Mouse (Mus musculus): ENCODE results near the gene Galt. TPM values are rescaled to one million over a fixed set of nuclear protein-coding genes. Genes with fewer than 3 reads are reported as not detected.

The Galt gene
- polyA plus RNA-seq, 1 experiment from 2014 or later = 27.4 TPM

DNA sequence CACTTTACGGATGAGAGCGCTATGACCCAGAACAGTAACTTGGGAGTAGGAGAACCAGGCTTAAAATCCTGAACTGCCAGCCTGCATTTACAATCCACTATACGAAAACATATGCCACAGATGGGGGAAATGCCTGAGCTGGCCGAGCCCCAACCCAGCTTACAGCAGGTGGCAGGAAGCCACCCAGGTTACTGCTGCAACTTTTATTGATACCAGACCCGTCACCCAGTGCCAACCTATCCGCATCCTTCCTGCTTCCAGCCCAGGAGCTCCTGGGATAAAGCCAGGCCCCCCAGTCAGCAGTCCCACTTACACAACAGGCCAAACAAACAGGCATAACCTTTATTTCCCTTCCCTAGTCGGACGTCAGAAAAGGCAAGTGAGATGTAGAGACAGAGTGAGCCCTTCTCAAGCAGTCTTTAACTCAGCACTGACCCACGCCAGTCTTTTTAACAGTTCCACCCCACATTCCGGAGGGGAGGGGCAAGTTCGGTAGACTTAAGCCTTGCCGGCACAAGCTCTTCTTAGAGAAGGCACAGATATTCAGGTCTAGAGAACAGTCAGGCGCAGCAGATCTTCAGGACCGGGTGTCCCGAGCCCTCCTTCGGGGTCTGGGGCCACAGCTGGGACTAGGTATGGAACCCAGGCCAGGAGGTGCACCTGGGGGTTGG lies 43.2 kb upstream of the Galt start:
- no peaks in the 10 kb centered on the region for H3K9me3 ChIP-seq (ENCODE audit: control insufficient read depth, low read length)
- no peaks in the 10 kb centered on the region; the same call in 1 of the 2 replicates for H3K36me3 ChIP-seq (ENCODE audit: control insufficient read depth, insufficient read depth, low read length)
- no peaks in the 10 kb centered on the region for H3K27me3 ChIP-seq (ENCODE audit: control insufficient read depth, insufficient read depth, low read length)
- no peak overlapping the region for H3K27ac ChIP-seq (replicated peaks)
- ATAC-seq (ENCODE audit: low FRiP score, low TSS enrichment) (no peak), DNase-seq (ENCODE audit: low spot score) (no peak)
- TF ChIP-seq CTCF (IDR thresholded peaks at IDR 0.05; ENCODE audit: low read depth) (no peak), EP300 (optimal IDR thresholded peaks at IDR 0.05) (no peak)
- H3K4me1 ChIP-seq (replicated peaks; ENCODE audit: control insufficient read depth, insufficient read depth) = peaks cover 8% of the 10 kb centered on the region
- H3K4me3 ChIP-seq (ENCODE audit: low read depth, low read length) = peak overlapping the region; percentile 64
- H3K9ac ChIP-seq (ENCODE audit: low read length) = peak overlapping the region; percentile 85
- peak overlapping the region; percentile 86 for H3K4me2 ChIP-seq (replicated peaks; ENCODE audit: low read depth)
- WGBS = 68% methylated on average over 16 of the region's 16 CpGs

DNA sequence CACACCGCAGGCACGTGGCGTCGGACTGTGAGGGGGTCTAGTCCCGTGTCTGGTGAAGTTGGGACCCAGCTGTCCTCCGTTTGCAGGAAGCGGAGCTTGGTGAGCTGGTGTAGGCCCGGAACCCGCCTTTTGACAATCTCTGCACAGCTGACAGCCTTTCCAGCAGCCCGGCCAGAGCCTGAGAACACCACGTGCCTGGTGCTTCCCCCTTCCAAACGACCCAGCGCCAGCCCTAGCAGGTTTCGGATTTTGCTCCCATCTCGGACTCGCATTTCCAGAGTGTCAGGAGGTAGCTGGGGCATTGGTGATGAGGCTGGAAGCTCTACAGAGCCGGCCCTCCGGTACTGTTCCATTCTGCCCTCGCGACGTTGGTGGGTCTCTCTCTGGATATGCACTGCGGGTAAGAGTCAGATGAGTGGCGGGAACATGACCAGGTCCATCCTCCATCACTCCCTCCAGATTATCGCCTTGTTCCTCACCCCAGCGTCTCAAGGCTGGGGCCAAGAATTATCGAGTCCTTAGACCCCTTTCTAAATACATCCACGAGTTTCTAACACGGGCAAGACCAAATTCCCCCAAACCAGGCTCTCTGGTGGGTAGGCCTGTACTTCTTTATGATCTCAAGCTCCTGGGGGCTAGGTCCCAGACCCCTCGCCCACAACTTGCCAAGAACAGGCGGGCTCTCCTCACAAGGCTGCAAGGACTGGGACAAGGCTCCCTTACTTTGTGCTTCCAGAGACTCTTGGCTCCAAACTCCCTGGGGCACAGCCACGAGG lies 42.4 kb upstream of the Galt start:
- H3K4me1 ChIP-seq (replicated peaks; ENCODE audit: control insufficient read depth, insufficient read depth) = peaks cover 8% of the 10 kb centered on the region
- 33% methylated on average over 31 of the region's 31 CpGs for WGBS
- peak overlapping the region; percentile 26 for H3K27ac ChIP-seq (replicated peaks)
- H3K4me3 ChIP-seq (ENCODE audit: low read depth, low read length) = peak overlapping the region; percentile 64
- H3K4me2 ChIP-seq (replicated peaks; ENCODE audit: low read depth) = peak overlapping the region; percentile 86
- H3K9me3 ChIP-seq (ENCODE audit: control insufficient read depth, low read length) = no peaks in the 10 kb centered on the region
- DNase-seq (ENCODE audit: low spot score) (no peak), ATAC-seq (ENCODE audit: low FRiP score, low TSS enrichment) (no peak; the same call in 1 of the 2 replicates)
- TF ChIP-seq CTCF (IDR thresholded peaks at IDR 0.05; ENCODE audit: low read depth) = no peak
- no peak for TF ChIP-seq EP300 (optimal IDR thresholded peaks at IDR 0.05)
- H3K27me3 ChIP-seq (ENCODE audit: control insufficient read depth, insufficient read depth, low read length) = no peaks in the 10 kb centered on the region
- peak overlapping the region; percentile 85 for H3K9ac ChIP-seq (ENCODE audit: low read length)
- peaks cover 3% of the 10 kb centered on the region for H3K36me3 ChIP-seq (ENCODE audit: control insufficient read depth, insufficient read depth, low read length)

DNA sequence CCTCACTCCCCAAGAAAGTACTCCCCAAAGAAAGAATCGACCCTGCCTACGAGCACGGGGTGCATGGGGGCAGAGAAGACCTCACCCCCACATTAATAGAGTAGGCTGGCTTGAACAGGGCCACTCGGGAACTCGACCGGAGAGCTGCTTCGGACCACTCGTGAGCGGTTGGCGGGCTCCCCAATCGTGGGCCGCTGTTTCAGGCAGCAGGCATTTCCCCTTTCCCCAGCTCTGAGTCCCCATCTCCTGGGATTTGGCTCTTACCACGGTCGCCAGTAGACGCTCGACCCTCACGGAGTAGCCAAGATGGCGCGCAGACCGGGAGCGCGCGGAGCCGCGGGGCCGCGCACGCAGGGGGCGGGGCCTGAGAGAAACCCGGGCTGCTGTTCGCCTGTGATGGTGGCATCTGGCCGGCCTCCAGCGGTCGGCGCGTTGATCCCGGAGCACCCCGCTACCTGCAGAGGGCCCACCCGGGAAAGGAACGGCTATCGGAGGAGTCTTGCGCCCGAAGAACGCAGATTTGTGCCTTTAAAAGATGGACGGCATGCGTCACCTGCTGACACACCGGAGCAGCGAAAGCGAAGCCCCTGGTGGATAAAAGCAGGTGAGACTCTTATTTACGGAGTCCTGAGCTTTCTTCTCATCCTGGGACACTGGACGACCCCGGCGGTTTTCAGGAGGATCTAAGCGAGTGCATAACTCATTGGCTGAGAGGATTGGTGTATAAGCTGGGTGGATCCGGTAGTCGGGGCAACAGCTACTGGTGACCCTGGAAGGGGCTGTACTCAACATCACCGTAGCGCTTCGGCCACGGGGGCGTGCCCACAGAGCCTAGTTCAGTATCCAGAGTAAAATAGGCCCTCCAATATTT lies 41.6 kb upstream of the Galt start, which contains the start of gene Rpp25l:
Gene Rpp25l (minus strand): TSS at position 338 of the 871 bp plus-strand sequence.
- Histone ChIP-seq H3K4me3 (ENCODE audit: low read depth, low read length) (peak within 1 kb of the TSS; percentile 64), H3K27ac (replicated peaks) (peak within 1 kb of the TSS; percentile 26), H3K27me3 (ENCODE audit: control insufficient read depth, insufficient read depth, low read length) (no peaks in the 10 kb centered on the region), H3K4me2 (replicated peaks; ENCODE audit: low read depth) (peak within 1 kb of the TSS; percentile 86), H3K4me1 (replicated peaks; ENCODE audit: control insufficient read depth, insufficient read depth) (peaks cover 8% of the 10 kb centered on the region), H3K9me3 (ENCODE audit: control insufficient read depth, low read length) (no peaks in the 10 kb centered on the region), H3K9ac (ENCODE audit: low read length) (peak within 1 kb of the TSS; percentile 85), H3K36me3 (ENCODE audit: control insufficient read depth, insufficient read depth, low read length) (peaks cover 3% of the 10 kb centered on the region)
- under 1% methylated on average over 61 of the region's 61 CpGs for WGBS
- no peak for TF ChIP-seq EP300 (optimal IDR thresholded peaks at IDR 0.05)
- peak; percentile 46 for TF ChIP-seq CTCF (IDR thresholded peaks at IDR 0.05; ENCODE audit: low read depth)
- ATAC-seq (ENCODE audit: low FRiP score, low TSS enrichment) (peak; percentile 74), DNase-seq (ENCODE audit: low spot score) (peak; percentile 88)

DNA sequence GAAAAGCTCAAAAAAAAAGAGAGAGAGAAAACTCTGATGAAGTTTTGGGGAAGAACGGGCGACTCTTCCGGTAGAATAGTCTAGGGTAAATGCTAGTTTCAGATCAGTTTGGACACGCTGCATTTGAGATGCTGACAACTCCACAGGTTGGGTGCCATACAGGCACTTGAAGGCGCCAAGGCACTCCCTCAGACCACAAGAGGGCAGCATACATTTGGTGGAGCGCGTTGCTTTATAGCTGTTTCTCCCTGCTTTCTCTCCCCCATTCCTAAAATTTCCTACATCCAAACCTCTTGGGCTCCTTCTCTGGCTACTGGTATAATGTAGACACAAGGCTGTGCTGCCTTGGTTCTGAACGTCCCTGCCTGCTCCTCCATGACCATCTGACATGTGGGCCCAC lies 40.8 kb upstream of the Galt start:
- H3K4me3 ChIP-seq (ENCODE audit: low read depth, low read length) = peak overlapping the region; percentile 64; the same call in 1 of the 2 replicates
- ATAC-seq (ENCODE audit: low FRiP score, low TSS enrichment) (0 out of 2 replicates have a peak, but pooled peaks have one; percentile 24), DNase-seq (ENCODE audit: low spot score) (peak; percentile 62)
- H3K9me3 ChIP-seq (ENCODE audit: control insufficient read depth, low read length) = no peaks in the 10 kb centered on the region
- no peak overlapping the region for H3K9ac ChIP-seq (ENCODE audit: low read length)
- H3K36me3 ChIP-seq (ENCODE audit: control insufficient read depth, insufficient read depth, low read length) = peaks cover 10% of the 10 kb centered on the region
- no peaks in the 10 kb centered on the region for H3K27me3 ChIP-seq (ENCODE audit: control insufficient read depth, insufficient read depth, low read length)
- H3K4me1 ChIP-seq (replicated peaks; ENCODE audit: control insufficient read depth, insufficient read depth) = peaks cover 8% of the 10 kb centered on the region
- H3K27ac ChIP-seq (replicated peaks) = no peak overlapping the region
- H3K4me2 ChIP-seq (replicated peaks; ENCODE audit: low read depth) = peak overlapping the region; percentile 86
- 11% methylated on average over 8 of the region's 8 CpGs for WGBS
- TF ChIP-seq EP300 (optimal IDR thresholded peaks at IDR 0.05) (no peak), CTCF (IDR thresholded peaks at IDR 0.05; ENCODE audit: low read depth) (peak; percentile 88)

DNA sequence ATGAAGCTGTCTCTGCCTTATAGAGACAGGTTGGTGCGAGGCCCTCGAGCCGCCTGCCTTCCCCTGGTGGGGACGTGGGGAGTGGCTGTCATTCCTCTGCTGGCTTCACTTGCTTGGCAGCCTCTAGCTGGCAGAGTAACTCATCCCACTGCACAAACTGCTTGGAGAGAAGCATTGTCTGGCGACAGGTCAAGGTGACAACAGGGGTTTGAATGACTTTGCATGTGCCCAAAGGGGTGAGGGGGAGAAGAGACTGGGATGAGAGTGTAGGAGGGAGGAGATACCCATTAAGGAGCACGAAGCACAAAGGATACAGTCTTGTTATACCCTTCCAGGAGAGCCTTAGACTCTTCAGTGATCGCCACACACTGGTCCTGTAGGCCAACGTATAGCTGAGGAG lies 39.9 kb upstream of the Galt start:
- H3K4me2 ChIP-seq (replicated peaks; ENCODE audit: low read depth) = no peak overlapping the region
- H3K9me3 ChIP-seq (ENCODE audit: control insufficient read depth, low read length) = no peaks in the 10 kb centered on the region
- H3K27ac ChIP-seq (replicated peaks) = no peak overlapping the region
- WGBS = 77% methylated on average over 8 of the region's 8 CpGs
- TF ChIP-seq CTCF (IDR thresholded peaks at IDR 0.05; ENCODE audit: low read depth) (peak; percentile 1; the same call in 1 of the 2 replicates), EP300 (optimal IDR thresholded peaks at IDR 0.05) (no peak)
- no peak overlapping the region for H3K9ac ChIP-seq (ENCODE audit: low read length)
- DNase-seq (ENCODE audit: low spot score) (no peak), ATAC-seq (ENCODE audit: low FRiP score, low TSS enrichment) (no peak)
- peaks cover 12% of the 10 kb centered on the region for H3K36me3 ChIP-seq (ENCODE audit: control insufficient read depth, insufficient read depth, low read length)
- no peaks in the 10 kb centered on the region for H3K27me3 ChIP-seq (ENCODE audit: control insufficient read depth, insufficient read depth, low read length)
- no peak overlapping the region for H3K4me3 ChIP-seq (ENCODE audit: low read depth, low read length)
- peaks cover 8% of the 10 kb centered on the region for H3K4me1 ChIP-seq (replicated peaks; ENCODE audit: control insufficient read depth, insufficient read depth)

Measured in stomach, postnatal 0 days (tissue).